Mouse (Mus musculus) adrenal gland, postnatal 10 days (tissue): ENCODE measurements around the gene Mtmr11. TPM values are rescaled to one million over a fixed set of nuclear protein-coding genes. Genes with fewer than 3 reads are reported as not detected.
"Not testable (repeated sequence)": the region's sequence is repeated elsewhere in the genome, so short reads cannot be mapped to it uniquely, and the experiment has no call there.

Experiments used
- DNase-seq: peaks from one replicate; pipeline ENCODE4 v3.0.0; 2021; ENCODE audit warnings: mixed read lengths
- total RNA-seq, 2 experiments: library from RNA; stranded (reverse); gene quantifications; 2 replicates each; pipeline ENCODE4 v1.2.3; 2021

The Mtmr11 gene
- total RNA-seq, 2 experiments from 2014 or later, result 13.0 to 17.1 TPM

DNA sequence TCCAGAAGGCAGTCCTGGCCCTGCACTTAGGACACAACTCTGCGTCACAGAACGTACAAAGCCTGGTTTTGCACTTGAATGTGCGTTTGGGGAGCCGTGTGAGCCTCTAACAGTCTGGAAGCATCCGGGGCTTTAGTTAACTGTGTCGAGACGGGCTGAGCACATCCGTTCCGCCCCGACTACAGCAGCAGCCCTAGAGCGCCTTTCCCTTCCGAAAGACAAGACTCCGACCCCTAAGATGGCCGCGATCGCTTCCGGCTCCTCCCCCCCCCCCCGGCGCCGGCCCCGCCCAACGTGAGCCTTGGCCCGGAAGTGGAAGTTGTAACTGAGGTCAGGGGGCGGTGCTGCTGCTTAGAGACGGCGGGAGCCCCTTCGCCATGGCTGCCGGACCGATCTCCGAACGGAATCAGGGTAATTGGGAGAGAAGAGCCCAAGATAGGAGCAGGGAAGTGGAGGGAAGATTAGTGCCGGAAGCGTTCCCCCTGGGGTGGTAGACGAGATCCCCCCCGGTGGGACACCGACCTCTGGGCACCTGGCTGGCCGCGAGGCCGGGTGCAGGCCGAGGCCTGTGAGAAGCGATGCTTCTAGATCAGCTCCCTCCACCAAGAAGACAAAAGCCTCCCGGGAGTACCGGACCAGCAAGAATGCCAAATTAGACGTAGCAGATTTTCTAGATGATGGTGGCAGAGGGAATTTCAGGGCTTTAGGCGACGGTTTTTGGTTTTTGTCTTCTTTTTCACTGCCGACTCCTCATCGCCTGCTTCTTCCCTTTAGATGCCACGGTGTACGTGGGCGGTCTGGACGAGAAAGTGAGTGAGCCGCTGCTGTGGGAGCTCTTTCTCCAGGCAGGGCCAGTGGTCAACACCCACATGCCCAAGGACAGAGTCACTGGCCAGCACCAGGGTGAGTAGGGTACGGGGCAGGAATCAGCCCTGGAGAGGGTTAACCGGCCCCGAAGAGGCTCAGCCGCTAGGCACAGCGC is 10.7 kb downstream of the Mtmr11 start, which contains the start of gene Sf3b4:
Gene Sf3b4, plus strand, starts transcription at position 136 of the 982 bp plus-strand sequence.
- DNase-seq, result peak; percentile 93

DNA sequence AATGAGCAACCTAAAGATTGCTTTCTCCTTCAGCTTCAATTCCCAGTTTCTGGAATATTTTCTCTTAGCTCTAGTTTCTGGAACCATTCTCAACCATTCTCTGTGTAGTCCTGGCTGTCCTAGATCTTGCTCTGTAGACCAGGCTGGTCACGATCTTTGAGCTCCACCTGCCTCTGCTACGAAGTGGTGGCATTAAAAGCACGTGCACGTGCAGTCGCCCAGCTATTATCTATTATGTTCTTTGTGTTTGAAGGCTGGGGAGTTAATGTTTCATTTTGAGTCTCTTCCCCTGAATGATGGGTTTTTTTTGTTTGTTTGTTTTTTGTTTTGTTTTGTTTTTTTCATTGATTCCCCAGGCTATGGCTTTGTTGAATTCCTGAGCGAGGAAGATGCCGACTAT is 11.4 kb downstream of the Mtmr11 start:
- no peak for DNase-seq

GRCm38 (mm10) chr3:96174042-96174441 is 12.2 kb downstream of the Mtmr11 start:
- DNase-seq, result not testable (repeated sequence)

GRCm38 (mm10) chr3:96175251-96175650 is 13.4 kb downstream of the Mtmr11 start:
- no peak for DNase-seq

DNA sequence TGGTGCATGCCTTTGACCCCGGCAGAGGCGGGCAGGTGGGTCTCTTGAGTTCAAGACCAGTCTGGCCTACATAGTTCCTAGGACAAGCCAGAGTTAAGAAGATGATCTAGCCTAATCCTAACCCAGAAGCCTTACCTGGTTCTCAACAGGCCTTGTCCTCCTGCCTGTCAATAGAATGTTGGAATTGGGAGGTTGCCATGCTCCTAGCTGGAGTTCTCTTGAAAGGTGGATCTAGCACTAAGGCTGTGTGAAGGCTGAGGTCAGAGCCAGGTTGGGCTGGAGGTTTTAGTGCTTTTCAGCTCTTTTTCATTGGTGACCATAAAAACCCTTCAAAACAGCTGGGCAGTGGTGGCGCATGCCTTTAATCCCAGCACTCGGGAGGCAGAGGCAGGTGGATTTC is 16.6 kb downstream of the Mtmr11 start:
- no peak for DNase-seq

DNA sequence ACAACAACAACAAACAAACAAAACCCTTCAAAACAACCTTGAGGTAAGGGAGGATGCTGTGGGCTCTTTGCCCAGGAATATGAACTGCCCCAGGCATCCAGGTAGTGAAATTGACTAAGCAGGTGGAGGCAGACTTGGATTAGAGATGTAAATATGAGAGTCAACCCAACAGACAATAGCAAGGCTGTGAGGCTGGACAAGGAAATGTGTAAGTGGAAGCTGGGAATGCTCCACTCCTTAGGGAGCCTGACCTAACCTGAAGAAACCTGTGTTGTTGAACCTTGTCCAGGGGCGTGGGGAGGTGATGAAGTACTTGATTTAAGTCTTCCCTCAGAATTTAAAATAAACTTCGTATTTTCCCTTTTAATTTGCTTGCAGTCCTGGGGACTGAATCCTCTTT is 17.1 kb downstream of the Mtmr11 start:
- no peak for DNase-seq

- peak; percentile 70 for DNase-seq
Measured at GRCm38 (mm10) chr3:96179531-96179930, 17.7 kb downstream of the Mtmr11 start.

DNA sequence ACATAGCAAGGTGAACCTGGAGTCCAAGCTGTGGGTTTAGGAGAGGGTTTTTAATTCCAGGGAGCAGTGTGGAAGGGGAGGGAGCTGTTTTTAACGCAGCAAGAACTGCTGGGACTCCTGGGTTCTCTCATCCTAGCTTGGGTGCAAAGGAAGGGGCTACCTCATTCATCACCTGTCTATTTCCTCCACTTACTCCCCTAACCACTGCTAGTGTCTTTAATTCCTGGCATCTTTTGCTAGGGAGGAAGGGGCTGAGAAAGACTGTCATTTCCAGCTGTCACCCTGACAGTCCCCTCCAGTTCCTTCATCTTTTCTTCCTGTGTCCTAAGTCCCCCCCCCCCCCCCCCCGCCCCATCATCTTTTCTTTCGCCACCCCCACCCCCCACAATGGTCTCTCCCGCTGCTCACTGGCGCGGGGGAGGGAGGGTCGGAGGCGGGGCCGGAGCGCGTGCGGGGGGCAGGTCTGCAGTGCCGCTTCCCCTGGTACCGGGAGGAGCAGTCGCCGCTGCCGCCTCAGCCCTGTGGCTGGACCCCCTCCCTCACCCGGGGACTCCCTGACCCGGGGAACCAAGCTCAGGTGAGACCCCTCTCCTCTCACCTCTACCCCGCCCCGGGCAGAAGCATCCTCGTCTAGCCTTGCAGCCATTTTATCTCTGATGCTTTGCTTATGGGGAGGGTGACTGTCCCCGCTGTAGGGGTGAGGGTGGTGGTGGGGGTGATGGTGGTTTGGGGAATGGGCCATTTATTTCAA is 19.1 kb downstream of the Mtmr11 start, which contains the start of gene Sv2a:
Gene Sv2a, plus strand, starts transcription at position 425 of the 751 bp plus-strand sequence.
- DNase-seq, result peak; percentile 71

DNA sequence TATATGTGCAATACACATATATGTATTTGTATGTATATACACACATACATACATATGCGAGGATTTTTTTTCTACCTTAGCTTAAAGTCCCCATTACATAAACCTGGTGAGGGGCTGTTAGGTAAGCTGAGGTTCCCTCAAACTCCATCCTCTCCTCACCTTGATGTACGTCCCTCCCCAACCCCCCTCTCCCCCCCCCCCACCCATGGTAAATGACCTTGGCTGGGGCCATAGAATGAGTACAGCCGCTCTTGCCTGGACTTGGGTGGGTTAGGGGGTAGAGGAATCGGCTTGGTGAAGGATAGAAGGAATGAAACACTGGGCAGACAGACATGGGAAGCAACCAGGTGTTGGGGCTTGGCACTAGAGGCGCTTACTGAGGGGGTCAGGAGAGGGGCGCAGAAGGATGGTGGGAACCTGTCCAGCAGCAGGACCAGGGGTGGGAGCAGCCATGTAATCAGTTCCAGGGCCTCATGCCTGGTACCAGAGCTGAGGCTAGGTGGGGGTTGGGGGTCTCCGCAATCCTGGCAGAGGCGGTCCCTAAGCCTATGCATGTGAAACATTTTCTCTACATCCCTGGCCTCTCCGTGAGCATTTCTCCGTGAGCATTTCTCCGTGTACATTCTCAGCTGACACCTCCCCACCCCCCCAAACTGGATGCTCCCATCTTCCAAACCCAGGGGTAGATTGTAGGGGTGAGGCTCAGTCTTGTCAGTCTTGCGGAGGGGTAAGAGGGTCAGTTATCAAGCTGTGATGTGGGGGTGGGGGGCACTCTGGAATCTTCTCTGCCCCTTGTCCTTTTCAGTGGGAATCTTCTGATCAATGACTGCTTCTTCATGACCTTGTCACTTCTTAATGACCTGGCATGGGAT is 19.9 kb downstream of the Mtmr11 start:
- no peak for DNase-seq

DNA sequence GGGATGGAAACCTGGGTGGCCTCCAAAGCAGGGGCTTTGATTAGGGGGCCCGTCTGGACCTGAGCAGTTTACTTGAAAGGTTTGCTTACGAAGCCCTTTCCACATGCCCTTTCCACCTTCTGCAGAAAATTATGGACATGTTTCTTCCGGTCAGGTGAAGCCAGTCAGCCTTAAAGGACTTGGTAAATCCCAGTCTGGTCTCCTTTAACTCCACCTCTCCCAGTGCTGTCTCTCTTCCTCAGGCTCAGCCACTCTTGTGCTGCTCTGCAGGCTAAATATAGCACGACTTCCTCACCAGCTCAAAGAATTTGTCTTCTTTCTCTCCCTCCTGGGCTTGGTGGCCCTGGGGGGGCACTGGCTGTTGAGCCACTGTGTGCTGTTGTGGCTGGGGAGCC is 20.6 kb downstream of the Mtmr11 start:
- DNase-seq, result no peak

GRCm38 (mm10) chr3:96192977-96193376 is 31.2 kb downstream of the Mtmr11 start:
- DNase-seq, result no peak

DNA sequence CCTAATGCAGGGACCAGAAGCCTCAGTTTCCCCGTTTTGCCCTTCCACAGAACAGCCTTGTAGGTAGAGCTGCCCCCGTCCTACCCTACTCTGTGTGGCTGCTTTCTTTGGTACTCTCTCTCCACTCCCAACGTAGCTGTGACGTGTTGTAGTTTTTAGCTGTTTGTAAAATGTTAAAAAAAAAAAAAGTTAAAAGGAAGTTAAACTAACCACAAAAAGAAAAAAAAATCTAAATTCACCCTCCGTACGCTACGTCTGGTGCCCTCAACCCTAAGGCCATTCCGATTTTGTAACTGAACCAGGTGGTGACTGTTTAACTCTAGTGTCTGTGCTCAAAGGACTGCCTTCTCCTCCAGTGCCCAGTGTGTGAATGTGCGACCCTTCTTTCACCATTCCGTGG is 33.2 kb downstream of the Mtmr11 start:
- no peak for DNase-seq

DNA sequence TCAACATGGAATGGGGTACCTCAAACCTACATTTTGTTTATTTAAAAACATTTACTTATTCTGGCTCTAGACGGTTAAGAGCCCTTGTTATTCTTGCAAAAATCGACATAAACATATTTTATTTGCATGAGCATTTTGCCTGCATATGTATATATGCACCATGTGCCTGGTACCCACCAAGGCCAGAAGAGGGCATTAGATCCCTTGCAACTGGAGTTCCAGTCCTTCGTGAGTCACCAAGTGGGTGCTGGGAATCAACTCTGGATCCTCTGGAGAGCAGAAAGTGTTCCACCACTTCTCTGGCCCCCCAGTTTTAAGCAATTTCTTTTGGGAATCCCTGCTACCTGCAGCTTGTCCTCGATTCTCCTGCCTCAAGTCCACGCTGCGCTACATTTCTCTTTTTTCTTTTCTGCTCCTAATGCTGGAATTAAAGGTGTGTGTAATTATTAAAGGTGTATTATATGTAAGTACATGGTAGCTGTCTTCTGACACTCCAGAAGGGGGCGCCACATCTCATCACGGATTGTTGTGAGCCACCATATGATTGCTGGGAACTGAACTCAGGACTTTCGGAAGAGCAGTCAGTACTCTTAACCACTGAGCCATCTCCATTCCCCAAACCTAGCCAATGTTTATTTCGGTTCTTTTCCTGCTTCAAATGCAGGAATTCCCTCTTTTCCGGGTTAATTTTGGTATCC is 34.0 kb downstream of the Mtmr11 start:
- DNase-seq, result no peak

DNA sequence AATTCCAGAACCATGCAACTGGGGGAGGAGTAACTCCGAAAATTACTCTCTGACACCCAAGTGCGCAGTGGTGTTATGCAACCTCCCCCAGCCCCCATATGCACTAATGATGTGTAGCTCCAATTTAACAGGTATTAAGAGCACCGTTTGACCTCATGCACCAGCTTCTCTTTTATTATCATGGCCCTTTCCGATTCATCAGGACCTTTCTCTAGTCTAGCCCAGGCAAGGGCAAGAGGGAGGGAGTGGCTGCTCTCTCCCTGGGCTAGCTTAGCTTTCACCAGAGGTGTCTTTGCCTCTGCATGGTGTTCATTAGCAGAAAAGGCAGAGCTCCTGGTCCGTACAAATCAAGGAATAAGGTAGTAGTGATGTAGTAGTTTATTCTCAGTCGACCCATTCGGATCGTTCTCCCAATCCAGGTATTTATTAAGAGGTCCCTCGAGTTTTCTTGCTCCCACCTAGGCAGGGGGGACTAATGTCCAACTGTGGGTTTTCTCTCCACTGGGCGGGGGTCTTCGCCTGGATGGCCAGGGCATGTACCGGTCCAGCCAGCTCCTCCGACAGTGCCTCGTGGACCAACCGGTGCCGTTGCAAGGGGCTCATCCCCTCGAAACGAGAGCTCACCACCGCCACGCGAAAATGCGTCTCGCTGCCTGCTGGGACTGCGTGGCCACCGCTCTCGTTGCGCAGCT is 34.8 kb downstream of the Mtmr11 start:
- DNase-seq, result no peak

- DNase-seq, result peak; percentile 90
Measured at GRCm38 (mm10) chr3:96197129-96197749, 35.4 kb downstream of the Mtmr11 start.

DNA sequence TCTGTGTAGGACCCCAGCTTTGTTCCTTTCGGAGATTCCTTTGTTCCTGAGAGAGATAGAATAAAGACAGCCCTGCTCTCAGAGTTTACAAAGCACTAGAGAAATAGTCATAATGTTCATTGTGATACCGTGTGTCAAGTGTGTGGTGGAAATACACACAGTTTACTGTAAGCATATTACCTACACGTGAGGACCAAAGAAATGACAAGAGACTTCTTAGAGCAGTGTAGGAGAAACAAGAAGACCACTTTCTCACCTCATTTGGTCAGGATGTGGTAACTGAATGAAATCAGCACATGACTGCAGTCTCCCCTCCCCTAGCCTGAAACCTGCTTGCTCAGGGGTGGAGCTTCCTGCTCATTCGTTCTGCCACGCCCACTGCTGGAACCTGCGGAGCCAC is 36.4 kb downstream of the Mtmr11 start:
- DNase-seq, result no peak

GRCm38 (mm10) chr3:96198601-96199251 is 36.9 kb downstream of the Mtmr11 start:
- DNase-seq, result not testable (repeated sequence)

DNA sequence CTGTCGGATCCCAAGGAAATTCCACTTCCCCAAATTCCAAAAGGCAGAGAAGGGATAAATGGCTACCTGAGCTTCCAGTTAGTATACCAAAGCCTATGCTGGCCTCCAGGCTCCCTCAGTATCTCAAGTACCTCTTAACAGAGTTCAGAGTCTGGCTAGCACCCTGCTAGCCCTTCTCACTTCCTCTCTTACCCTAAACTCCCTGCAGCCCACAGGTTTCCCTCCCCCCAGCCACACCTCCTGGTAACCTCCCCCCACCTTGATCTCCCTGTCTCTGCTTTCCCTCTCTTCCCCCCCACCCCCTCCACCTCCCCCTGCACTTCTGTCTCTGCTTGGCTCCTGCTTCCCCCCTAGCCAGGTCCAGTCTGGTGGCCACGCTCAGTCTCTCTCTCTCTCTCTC is 37.9 kb downstream of the Mtmr11 start:
- no peak for DNase-seq

- DNase-seq, result no peak
Measured at GRCm38 (mm10) chr3:96207819-96208218, 46.0 kb downstream of the Mtmr11 start.

GRCm38 (mm10) chr3:96209242-96209641 is 47.4 kb downstream of the Mtmr11 start:
- DNase-seq, result peak; percentile 51
